In genomic region chr11:115403338-115404124, GRCm38 (mm10) we compare ENCODE assay signal across 8 mouse cellular contexts. TPM values are rescaled to one million over a fixed set of nuclear protein-coding genes. Genes with fewer than 3 reads are reported as not detected.
DNase-seq lines count a peak whose midpoint lies in the region; ATAC-seq and TF ChIP-seq lines count a peak whose summit lies in the region.

Mrpl58 (plus strand) TSS chr11:115403752.

- peak within 1 kb of the TSS; percentile 74 for H3K4me2 ChIP-seq in lung, embryonic 15.5 days

- TF ChIP-seq POLR2A in cerebellum, adult 2 months (IDR thresholded peaks at IDR 0.05; ENCODE audit: borderline replicate concordance, insufficient read depth, low read length) = peak; percentile 81
- TF ChIP-seq POLR2A in olfactory bulb, adult 2 months (IDR thresholded peaks at IDR 0.05; ENCODE audit: insufficient read depth, low read depth, low read length) = peak; percentile 78; the same call in 1 of the 2 replicates

- peak; percentile 91; the same call in 1 of the 2 replicates for ATAC-seq in lung, embryonic 15.5 days (ENCODE audit: borderline replicate concordance, extremely low read depth, low FRiP score, low TSS enrichment)

- peak within 1 kb of the TSS; percentile 69 for H3K27ac ChIP-seq in cerebellum, adult 2 months (ENCODE audit: insufficient read depth, low read length)
- H3K27ac ChIP-seq in lung, embryonic 15.5 days = peak within 1 kb of the TSS; percentile 88
- H3K27ac ChIP-seq in olfactory bulb, adult 2 months (ENCODE audit: insufficient read depth, low read depth, low read length) = peak within 1 kb of the TSS; percentile 87

- H3K9ac ChIP-seq in lung, embryonic 15.5 days = peak within 1 kb of the TSS; percentile 83

- H3K4me1 ChIP-seq in cerebellum, adult 2 months (ENCODE audit: control insufficient read depth, insufficient read depth, low read length) = peaks cover 17% of the 10 kb centered on the region
- H3K4me1 ChIP-seq in lung, embryonic 15.5 days = peaks cover 12% of the 10 kb centered on the region
- H3K4me1 ChIP-seq in olfactory bulb, adult 2 months (ENCODE audit: control insufficient read depth, insufficient read depth, low read length) = peaks cover 16% of the 10 kb centered on the region

- peak within 1 kb of the TSS; percentile 78 for H3K4me3 ChIP-seq in cerebellum, adult 2 months (replicated peaks; ENCODE audit: insufficient read depth, low read depth, low read length)
- H3K4me3 ChIP-seq in lung, embryonic 15.5 days = peak within 1 kb of the TSS; percentile 71
- H3K4me3 ChIP-seq in olfactory bulb, adult 2 months (ENCODE audit: insufficient read depth, low read depth, low read length) = peak within 1 kb of the TSS; percentile 89

- no peak for TF ChIP-seq CTCF in cerebellum, adult 2 months (IDR thresholded peaks at IDR 0.05; ENCODE audit: borderline replicate concordance, insufficient read depth, low read depth, low read length)
- no peak for TF ChIP-seq CTCF in olfactory bulb, adult 2 months (IDR thresholded peaks at IDR 0.05; ENCODE audit: insufficient read depth, low read depth, low read length)

- H3K27me3 ChIP-seq in cerebellum, adult 2 months (ENCODE audit: control insufficient read depth, insufficient read depth, low read length) = no peaks in the 10 kb centered on the region
- no peaks in the 10 kb centered on the region for H3K27me3 ChIP-seq in lung, embryonic 15.5 days

- peak; percentile 89 for DNase-seq in MN1 (ENCODE audit: low spot score)
- DNase-seq in cerebellum, adult 2 months = peak; percentile 90 to 94
- DNase-seq in forelimb bud, embryonic 11.5 days (ENCODE audit: low read depth, low spot score) = peak; percentile 85
- DNase-seq in heart, postnatal 4 days = peak; percentile 89
- peak in 1 of 2 experiments; percentile 83 for DNase-seq in layer of hippocampus, adult 8-10 months (ENCODE audit: low spot score in 2 of 2)
- DNase-seq in thymus, adult 18-20 months = peak; percentile 69 to 80

- WGBS in cerebellum, adult 2 months = 3% methylated on average over 50 of the region's 50 CpGs
- WGBS in lung, embryonic 15.5 days = 3% methylated on average over 50 of the region's 50 CpGs
- 3% methylated on average over 50 of the region's 50 CpGs for WGBS in olfactory bulb, adult 2 months

- no peaks in the 10 kb centered on the region for H3K9me3 ChIP-seq in lung, embryonic 15.5 days

- H3K36me3 ChIP-seq in lung, embryonic 15.5 days = peaks cover 7% of the 10 kb centered on the region; the same call in 1 of the 2 replicates

RNA-seq across cellular contexts. Expression of gene Mrpl58, which starts in this region (rescaled TPM):
- 157 and 164 TPM in 2 replicates for polyA plus RNA-seq in cerebellum, adult 2 months (2012; rRNA removed)
- 100 to 1,000 TPM; 153 to 156 TPM for total RNA-seq in heart, postnatal 4 days (2021)
- 100 to 1,000 TPM; 100 to 115 (median 105) TPM for total RNA-seq in layer of hippocampus, adult 8-10 months (2022)
- polyA plus RNA-seq in lung, embryonic 15.5 days (2015; fragmentation: Nextera tagmentation; extraction: Ambion mirVana) = 204 and 222 TPM in 2 replicates
- polyA plus RNA-seq in olfactory bulb, adult 2 months (2012; ENCODE audit: insufficient read depth, insufficient read length, low replicate concordance, missing spikeins) = not detected in 2 replicates

Comparison
In these comparisons a context has a peak if more than half of its experiments do, and no peak if none do; other contexts are left out.
1. RNA of gene Mrpl58 (polyA plus RNA-seq): 204 to 222 TPM in lung, embryonic 15.5 days and 157 to 164 TPM in cerebellum, adult 2 months; not detected in olfactory bulb, adult 2 months; every median in the first group is over 100 times any median in the second.
2. Peak in every context shown above with its lines, with median percentiles within 50 percentile points of each other: H3K27ac ChIP-seq and H3K4me3 ChIP-seq.